Mouse (Mus musculus): ENCODE data around the gene Cdca3.
A peak's percentile ranks its signal among the peaks of the same experiment; 100 is the strongest.

The Cdca3 gene

GRCm38 (mm10) chr6:124831649-124832048 lies 2.3 kb downstream of the Cdca3 start:
- no peak for DNase-seq (ENCODE audit: low spot score in 2 of 2)

DNA sequence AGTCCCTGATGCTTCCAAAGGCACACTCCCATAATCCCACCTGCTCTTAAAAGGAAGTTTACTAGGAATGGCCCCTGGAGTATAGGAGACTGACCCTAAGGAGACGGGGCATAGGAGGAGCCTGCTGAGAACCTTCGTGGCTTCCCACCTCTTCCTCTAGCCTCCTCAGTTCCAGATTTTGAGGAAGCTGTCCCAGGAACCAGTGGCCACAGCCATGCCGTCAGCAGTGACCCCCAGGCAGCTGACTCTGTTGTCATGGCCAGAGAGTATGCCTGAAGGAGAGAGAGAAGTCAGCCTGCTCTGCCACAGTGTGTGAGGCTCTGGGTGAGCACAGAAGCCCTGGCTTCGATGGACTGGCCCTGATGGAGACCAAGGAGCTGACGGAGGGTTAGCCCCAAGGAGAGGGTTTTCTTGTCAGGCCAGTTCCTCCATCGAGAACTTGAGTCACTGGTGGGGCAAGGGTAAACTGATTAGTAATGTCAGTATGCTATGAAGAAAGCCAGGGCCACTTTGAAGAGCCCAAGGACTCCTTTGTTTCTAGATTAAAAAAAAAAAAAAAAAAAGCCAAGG lies 5.2 kb downstream of the Cdca3 start:
- no peak for DNase-seq (ENCODE audit: low spot score in 2 of 2)

- DNase-seq (ENCODE audit: low spot score in 2 of 2): no peak
These were observed 6.2 kb downstream of the Cdca3 start for GRCm38 (mm10) chr6:124835531-124835930.

DNA sequence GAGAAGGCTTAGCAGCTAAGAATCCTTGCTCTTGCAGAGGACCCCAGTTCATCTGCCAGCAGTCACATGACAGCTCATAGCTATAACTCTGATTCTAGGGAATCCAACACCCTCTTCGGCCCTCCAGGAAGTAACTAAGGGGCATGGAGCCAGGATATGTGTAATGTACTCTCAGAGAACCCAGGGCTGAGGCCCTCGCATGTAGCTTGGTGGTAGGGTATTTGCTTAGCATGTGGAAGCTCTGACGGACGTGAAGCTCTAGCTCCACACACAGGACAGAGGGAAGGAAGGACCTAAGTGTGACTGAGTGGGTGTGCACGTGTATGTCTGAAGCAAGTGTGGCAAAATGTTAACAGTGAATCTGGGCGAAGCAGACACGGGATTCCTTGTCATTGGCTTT lies 7.1 kb downstream of the Cdca3 start:
- no peak for DNase-seq (ENCODE audit: low spot score in 2 of 2)

- DNase-seq (ENCODE audit: low spot score in 2 of 2): no peak
These were observed 10.5 kb downstream of the Cdca3 start for GRCm38 (mm10) chr6:124839805-124840204.

GRCm38 (mm10) chr6:124840241-124841167 lies 11.2 kb downstream of the Cdca3 start, which contains the start of gene Gnb3:
Gnb3 (minus strand) TSS chr6:124840275.
- DNase-seq (ENCODE audit: low spot score in 2 of 2): no peak

DNA sequence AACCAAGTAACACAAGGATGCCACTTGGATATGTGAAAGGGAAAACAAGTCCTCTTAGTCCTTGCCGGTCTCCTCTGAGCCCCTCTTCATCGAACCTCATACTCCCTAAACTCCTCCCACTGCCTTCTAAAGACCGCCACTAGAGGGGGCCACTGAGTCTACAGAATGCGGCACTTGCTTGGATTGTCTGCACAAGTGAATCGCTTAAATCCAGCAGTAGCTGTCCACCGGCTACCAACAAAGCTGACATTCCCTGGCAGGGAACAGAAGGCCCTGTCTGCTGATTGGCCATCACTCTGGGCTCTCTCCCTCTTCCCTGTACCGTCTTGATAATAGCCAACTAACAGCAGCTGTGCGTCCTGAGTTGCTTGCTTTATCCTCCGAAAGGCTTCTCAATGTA lies 18.0 kb downstream of the Cdca3 start:
- peak; percentile 94 to 96 for DNase-seq (ENCODE audit: low spot score in 2 of 2)

DNA sequence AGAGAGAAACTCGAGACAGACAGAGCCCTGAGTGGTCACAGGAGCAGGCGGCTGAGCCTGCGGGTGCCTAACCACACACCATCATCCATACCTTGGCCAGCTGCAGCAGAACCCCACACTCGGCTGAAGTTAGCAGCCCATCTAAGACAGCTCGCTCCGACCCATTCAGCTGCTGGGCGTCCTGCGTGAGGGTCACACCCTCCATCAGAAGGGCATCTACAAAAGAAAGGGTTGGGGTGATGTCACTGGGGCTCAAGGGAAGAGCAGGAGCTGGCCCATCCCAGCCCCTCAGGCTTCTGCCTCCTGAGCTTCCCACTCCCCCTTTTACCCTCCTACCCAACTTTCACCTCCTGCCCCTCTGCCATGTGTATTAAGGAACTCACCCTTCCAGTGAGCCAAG lies 21.2 kb downstream of the Cdca3 start:
- no peak for DNase-seq (ENCODE audit: low spot score in 2 of 2)

DNA sequence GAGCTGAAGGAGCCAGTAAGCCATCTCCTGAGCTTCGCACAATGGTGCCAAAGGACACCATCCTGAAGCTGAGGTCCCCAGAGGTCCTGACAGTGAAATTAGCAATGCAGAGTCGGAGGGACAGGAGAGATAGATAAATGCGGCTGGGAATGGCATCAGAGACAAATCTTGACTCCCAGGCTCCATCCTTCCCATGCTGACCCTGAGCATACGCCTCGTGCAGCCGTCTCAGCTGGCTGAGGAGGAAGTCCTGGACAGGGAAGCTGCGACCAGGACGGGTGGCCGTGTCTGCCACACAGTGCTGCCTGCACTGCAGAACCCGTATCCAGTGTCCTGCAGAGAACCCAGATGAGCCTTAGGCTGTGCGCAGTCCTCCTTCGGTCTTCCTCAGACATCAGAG lies 25.3 kb downstream of the Cdca3 start:
- DNase-seq (ENCODE audit: low spot score in 2 of 2): peak in 1 of 2 experiments; percentile 35

DNA sequence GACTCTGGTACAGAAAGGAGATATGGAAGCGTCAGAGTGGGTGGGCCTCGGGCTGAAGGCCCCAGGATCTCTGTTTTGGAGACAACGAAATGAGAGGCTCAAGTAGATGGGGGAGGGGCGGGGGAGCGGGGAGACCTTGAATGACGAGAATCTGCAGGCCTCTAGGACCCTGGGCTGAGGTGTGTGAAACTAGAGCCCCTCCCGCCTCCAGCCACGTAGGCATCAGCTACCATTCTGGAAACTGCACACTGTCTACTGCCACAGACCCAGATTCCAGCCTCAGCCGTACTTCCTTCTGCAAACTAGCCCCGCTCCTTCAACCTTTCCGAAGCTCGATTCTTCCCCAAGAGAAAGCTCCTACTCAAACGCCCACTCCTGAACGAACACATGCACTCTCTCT lies 27.0 kb downstream of the Cdca3 start:
- peak; percentile 78 to 88 for DNase-seq (ENCODE audit: low spot score in 2 of 2)

DNA sequence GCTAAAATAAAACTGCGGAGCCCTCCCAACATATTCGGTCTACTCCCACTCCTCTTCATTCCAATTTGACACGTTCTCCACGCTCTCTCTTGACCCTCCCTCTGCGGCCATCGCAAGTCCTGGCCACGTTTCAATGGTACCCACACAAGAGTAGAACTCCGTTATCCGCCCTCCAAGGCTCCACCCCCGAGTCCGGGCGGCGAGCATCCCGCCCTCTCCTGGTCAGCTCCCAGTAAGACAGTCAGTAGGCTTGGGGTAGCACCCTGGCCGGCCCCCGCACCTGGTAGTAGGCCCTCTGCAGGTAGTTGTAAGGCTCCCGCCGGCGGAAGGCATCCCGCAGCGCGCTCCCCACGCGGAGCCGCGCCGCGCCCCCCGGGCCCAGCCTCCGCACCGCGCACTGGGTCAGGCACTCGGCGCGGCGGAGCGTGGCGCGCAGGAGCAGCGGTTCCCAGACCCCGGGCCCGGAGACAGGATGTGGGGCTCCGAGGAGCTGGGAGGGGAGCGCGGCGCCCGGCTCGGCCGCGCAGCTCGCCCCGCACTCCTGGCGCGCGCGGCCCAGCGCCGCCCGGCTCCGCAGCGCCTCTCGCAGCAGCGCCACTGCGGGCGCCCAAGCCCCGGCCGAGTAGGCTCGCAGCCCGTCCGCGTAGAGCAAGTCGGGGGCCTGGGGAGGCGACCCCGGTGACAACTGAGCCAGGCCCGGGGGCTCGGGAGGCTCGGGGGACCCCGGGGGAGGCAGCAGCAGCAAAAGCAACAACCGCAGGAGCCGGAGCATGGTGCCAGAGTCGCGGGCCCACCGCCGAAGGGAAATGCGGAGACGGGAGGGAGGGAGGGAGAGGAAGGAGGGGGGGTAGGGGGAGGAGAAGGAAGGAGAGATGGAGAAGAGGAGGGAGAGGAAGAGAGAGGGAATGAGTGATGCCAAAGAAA lies 27.8 kb downstream of the Cdca3 start, which contains the start of gene P3h3:
P3h3 (minus strand) TSS at position 837 of the 924 bp plus-strand sequence.
- peak; percentile 92 to 93 for DNase-seq (ENCODE audit: low spot score in 2 of 2)

DNA sequence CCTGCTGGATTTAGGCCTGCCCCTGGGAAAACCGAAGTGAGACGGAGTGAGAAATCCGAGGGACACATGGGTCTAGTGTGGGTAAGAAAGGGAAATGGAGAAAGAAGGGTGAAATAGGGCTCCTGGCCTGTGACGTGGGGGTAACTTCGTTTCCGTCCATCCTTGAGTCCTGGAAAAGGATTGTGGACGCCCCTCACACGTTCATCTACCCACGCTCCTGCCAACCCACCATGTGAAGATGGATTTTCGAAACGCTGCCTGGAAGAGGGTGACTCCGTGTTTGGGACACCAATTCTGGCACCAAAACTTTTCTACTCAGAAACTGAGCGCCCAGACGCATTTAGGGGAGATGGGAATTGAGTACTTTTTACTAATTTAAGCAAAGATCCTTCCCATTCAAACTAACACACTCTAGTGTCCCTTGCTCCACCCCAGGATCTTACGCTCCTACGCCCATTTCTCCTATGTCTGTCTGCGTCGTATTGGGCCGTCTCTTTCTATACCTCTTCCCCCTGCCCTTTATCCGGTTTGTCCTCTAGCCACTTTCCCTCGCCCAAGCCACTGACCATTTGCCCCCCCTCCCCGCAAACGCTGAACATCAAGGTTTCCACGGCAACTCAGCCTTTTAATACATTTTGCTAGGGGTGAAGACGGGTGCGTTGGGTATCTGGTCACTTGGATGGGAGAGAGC lies 28.6 kb downstream of the Cdca3 start:
- peak; percentile 38 to 40 for DNase-seq (ENCODE audit: low spot score in 2 of 2)

- peak; percentile 25 to 53 for DNase-seq (ENCODE audit: low spot score in 2 of 2)
These were observed 29.4 kb downstream of the Cdca3 start for GRCm38 (mm10) chr6:124858561-124859318.

- peak; percentile 88 to 91 for DNase-seq (ENCODE audit: low spot score in 2 of 2)
These were observed 30.4 kb downstream of the Cdca3 start for GRCm38 (mm10) chr6:124859725-124860124.

DNA sequence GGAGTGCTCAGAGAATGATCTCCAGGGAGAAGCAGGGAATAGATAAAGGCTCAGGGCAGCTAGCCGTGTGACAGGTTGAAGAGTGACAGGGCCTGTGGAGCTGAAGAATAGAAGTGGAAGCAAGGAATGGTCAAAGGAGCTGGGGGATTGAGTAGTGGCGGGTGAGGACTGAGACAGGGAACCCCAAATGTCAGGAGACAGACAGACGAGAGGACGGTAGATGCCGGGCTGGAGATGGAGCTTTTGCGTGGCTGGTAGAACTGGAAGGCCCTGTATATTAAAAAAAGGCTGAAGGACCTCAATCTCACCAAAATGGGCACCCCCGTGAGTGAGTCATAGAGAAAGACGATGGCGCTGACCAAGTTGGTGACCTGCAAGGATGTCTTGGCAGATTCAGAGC lies 31.2 kb downstream of the Cdca3 start:
- peak in 1 of 2 experiments; percentile 54 for DNase-seq (ENCODE audit: low spot score in 2 of 2)

- DNase-seq (ENCODE audit: low spot score in 2 of 2): peak in 1 of 2 experiments; percentile 56
These were observed 31.9 kb downstream of the Cdca3 start for GRCm38 (mm10) chr6:124861266-124861665.

DNA sequence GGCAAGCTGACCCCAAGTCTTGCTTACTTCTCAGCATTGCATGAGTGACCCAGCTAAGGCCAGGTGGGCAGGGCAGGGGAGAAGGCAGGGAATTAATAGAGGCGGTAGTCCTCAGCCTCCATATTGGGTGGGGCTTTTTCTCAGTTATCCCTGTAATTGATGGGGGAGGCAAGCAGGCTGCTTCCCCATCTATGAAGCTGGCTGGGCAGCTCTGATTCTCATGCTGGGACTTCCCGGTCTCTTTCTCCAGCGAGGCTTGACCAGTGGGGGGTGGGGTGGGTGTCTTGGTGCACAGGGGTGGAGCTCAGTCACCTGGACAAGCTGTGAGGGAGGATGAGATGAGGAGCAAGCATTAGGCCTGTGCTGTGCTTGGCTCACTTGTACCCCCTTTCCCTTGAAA lies 32.5 kb downstream of the Cdca3 start:
- peak in 1 of 2 experiments; percentile 46 for DNase-seq (ENCODE audit: low spot score in 2 of 2)

DNA sequence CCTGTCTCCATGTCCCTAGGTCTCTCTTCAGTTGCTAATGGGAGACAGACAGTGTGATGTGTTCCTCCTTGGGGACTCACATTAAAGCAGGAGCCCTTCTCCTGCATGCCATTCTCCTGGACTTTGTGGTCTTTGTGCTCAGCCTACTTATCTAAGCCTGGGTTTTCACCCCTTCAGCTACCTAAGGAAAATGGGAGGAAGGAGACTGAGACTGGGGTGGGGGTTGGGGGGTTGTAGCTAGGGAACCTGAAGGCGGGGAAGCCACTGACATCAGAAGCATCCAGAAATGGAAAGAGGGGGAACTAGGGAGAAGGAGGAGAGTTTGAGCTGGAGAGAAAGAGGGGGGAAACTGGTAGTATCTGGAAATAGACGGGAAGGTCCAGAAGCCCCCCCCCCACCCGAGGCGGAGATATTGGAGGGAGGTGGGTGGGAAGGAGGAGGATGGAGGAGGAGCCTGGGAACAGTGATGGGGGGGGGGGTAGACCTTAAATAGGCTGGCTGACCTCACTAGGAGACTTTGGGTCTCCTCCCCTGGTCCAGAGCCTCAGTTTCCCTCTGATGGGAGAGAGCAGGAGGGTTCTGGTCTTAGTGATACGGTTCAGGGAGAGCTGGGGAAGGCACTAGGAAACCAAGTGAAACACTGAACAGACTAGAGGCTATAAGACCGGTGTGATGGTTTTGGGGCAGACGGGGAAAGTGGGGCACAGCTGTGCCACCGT lies 33.2 kb downstream of the Cdca3 start:
- DNase-seq (ENCODE audit: low spot score in 2 of 2): peak; percentile 64 to 74

DNA sequence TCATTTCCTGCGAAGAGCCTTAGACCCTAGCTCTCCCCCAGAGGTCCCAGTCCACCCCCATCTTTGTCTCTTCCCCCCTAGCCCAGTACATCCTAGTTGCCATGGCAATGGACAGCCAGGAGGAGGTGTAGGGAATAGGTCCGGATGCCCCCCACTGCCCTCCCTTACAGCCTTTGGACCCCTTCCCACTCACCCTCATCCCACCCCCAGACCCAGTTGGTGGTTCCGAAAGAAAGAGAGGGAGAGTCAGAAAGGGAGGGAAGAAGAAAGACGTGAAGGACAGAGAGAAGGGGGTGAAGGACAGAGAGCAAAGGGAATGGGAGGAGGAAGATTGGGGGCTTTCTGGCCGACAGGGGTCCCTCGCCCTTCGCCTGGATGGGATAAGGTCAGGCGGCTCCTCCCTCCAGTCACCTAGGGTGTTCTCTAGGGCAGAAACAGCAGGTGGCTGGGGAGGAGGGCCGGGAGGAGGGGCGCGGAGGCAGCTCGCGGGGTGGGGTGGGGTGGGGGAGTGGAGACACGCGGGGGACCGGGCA lies 33.8 kb downstream of the Cdca3 start:
- DNase-seq (ENCODE audit: low spot score in 2 of 2): peak in 1 of 2 experiments; percentile 62
